Mouse (Mus musculus) C2C12 (cell line): Measurements from ENCODE around the gene Commd9. TPM values are rescaled to one million over a fixed set of nuclear protein-coding genes. Genes with fewer than 3 reads are reported as not detected.

Source experiments
- H3K27me3 ChIP-seq: one replicate; pipeline ENCODE4 v1.6.1; 2011; ENCODE audit not compliant: control insufficient read depth, insufficient read depth, insufficient read length
- H3K36me3 ChIP-seq: one replicate; pipeline ENCODE4 v1.6.1; 2011; ENCODE audit not compliant: control insufficient read depth, insufficient read depth
- H3K4me3 ChIP-seq: one replicate; pipeline ENCODE4 v1.5.1; 2011; ENCODE audit warnings: mild to moderate bottlenecking, control low read depth; ENCODE audit not compliant: poor library complexity, insufficient read depth, severe bottlenecking
- H3K79me2 ChIP-seq: one replicate; pipeline ENCODE4 v1.6.1; 2011; ENCODE audit not compliant: control insufficient read depth, insufficient read depth
- H3K79me3 ChIP-seq: one replicate; pipeline ENCODE4 v1.6.1; 2011; ENCODE audit warnings: low read depth, control low read depth
- H3ac ChIP-seq: one replicate; pipeline ENCODE3; 2011; ENCODE audit warnings: low read depth; ENCODE audit not compliant: control insufficient read depth, insufficient read length
- CEBPB ChIP-seq: IDR thresholded peaks from one replicate; pipeline ENCODE4 v1.6.1; 2011; ENCODE audit warnings: low read depth, mild to moderate bottlenecking, control low read depth, moderate library complexity
- CTCF ChIP-seq: IDR thresholded peaks from one replicate; pipeline ENCODE4 v1.5.1; 2011; ENCODE audit not compliant: control insufficient read depth, insufficient read depth, insufficient read length
- FOSL1 ChIP-seq: IDR thresholded peaks from one replicate; pipeline ENCODE4 v1.8.0; 2011; ENCODE audit warnings: mild to moderate bottlenecking, low read length; ENCODE audit not compliant: poor library complexity, insufficient read depth, severe bottlenecking
- MAX ChIP-seq: IDR thresholded peaks from one replicate; pipeline ENCODE4 v1.6.1; 2011; ENCODE audit warnings: mild to moderate bottlenecking, control low read depth
- MYOD1 ChIP-seq: IDR thresholded peaks from one replicate; pipeline ENCODE4 v1.6.1; 2011; ENCODE audit warnings: low read depth; ENCODE audit not compliant: control insufficient read depth, insufficient read length
- MYOG ChIP-seq: IDR thresholded peaks from one replicate; pipeline ENCODE4 v1.6.1; 2011; ENCODE audit not compliant: control insufficient read depth, insufficient read length; ENCODE audit errors: extremely low read depth
- USF1 ChIP-seq: IDR thresholded peaks from one replicate; pipeline ENCODE4 v1.6.1; 2011; ENCODE audit warnings: low read depth, mild to moderate bottlenecking, control low read depth, moderate library complexity
- polyA plus RNA-seq: library from polyadenylated mRNA; unstranded; fragments of >200 nt; fragmentation: generic; extraction: Trizol; gene quantifications from one replicate; pipeline ENCODE4 v1.2.1, GENCODE M21; 2012; ENCODE audit warnings: missing spikeins

Commd9 gene
- polyA plus RNA-seq, 1 experiment: 55.4 TPM

DNA sequence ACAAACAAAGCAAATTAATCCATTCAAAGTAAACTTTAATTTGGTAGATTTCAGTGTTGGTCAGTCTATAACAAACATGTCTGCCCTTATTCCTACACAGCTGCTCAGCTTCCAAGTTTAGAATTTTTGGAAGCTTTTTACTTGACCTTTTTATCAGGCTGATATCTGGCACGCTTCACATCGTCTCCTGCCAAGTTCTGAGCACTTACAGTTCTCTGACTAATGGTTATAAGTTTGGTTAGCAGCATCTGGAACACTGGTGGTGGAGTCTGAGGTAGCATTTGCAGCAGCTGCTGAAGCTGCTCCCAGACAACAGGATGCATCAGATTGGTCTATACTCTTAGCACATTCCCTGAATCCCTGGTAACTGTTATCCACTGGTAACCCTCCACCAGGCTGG, 1.8 kb upstream of the Commd9 start:
- H3ac ChIP-seq: no peak overlapping the region
- H3K79me2 ChIP-seq: peaks cover 14% of the 10 kb centered on the region
- no peak overlapping the region for H3K4me3 ChIP-seq
- no peaks in the 10 kb centered on the region for H3K36me3 ChIP-seq
- TF ChIP-seq CEBPB (no peak), FOSL1 (no peak), CTCF (no peak), USF1 (no peak), MYOG (no peak), MYOD1 (no peak), MAX (no peak)
- peaks cover 2% of the 10 kb centered on the region for H3K79me3 ChIP-seq
- H3K27me3 ChIP-seq: peaks cover 3% of the 10 kb centered on the region

DNA sequence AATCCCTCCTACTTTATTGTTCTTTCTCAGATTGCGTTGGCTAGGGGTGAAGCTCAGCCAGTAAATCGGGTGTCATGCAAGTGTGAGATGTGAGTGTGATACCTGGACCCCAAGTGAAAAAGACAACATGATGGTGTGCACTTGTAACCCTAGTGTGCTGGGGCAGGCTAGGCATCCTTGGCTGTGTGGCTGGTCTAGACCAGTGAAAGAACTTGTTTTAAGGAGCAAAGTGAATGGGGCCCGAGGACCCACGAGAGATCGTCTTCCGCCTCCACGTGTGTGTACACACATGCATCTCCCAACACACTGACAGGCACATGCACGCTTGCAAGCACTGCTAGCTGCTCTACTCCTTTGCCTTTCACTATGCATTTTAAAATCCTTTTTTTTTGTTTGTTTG, 2.8 kb downstream of the Commd9 start:
- no peak overlapping the region for H3ac ChIP-seq
- no peak overlapping the region for H3K4me3 ChIP-seq
- H3K36me3 ChIP-seq: peaks cover 5% of the 10 kb centered on the region
- H3K79me2 ChIP-seq: peaks cover 39% of the 10 kb centered on the region
- TF ChIP-seq MYOG (no peak), MAX (no peak), CTCF (no peak), MYOD1 (no peak), FOSL1 (no peak), CEBPB (no peak), USF1 (no peak)
- H3K79me3 ChIP-seq: peaks cover 2% of the 10 kb centered on the region
- H3K27me3 ChIP-seq: no peaks in the 10 kb centered on the region

DNA sequence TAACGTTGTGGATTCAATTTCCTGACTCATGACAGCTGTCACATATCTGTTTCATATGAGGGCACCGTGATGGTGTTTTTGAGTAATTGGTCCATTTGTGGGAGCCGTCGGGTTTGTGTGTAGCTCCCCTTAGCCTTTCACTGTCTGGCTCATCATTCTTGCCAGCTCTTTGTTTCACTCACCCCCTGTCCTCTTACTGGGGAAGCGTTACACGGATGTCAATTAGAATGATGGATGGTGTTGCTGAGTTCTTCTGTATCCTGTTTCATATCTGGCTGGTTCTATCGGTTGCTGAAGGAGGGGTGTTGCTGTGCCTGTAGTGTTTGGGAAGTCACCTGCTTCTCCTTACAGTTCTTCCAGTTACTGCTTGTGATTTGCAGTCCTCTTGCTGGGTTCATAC, 5.1 kb downstream of the Commd9 start:
- TF ChIP-seq FOSL1 (no peak), CEBPB (no peak), USF1 (no peak), MYOG (no peak), MYOD1 (no peak), CTCF (no peak), MAX (no peak)
- no peak overlapping the region for H3ac ChIP-seq
- H3K79me2 ChIP-seq: peaks cover 41% of the 10 kb centered on the region
- H3K27me3 ChIP-seq: no peaks in the 10 kb centered on the region
- no peak overlapping the region for H3K4me3 ChIP-seq
- H3K36me3 ChIP-seq: peaks cover 8% of the 10 kb centered on the region
- peaks cover 2% of the 10 kb centered on the region for H3K79me3 ChIP-seq

- Histone ChIP-seq H3K4me3 (no peak overlapping the region), H3K79me3 (no peaks in the 10 kb centered on the region), H3K36me3 (peaks cover 8% of the 10 kb centered on the region), H3K27me3 (no peaks in the 10 kb centered on the region), H3K79me2 (peaks cover 28% of the 10 kb centered on the region), H3ac (no peak overlapping the region)
- TF ChIP-seq CEBPB (no peak), FOSL1 (no peak), CTCF (no peak), MYOD1 (no peak), MYOG (no peak), MAX (no peak), USF1 (no peak)
These were observed 8.1 kb downstream of the Commd9 start for GRCm38 (mm10) chr2:101894126-101894525.

- peaks cover 12% of the 10 kb centered on the region for H3K36me3 ChIP-seq
These were observed 10.6 kb downstream of the Commd9 start for GRCm38 (mm10) chr2:101896425-101897204.

GRCm38 (mm10) chr2:101902196-101902595, 16.1 kb downstream of the Commd9 start:
- Histone ChIP-seq H3K4me3 (no peak overlapping the region), H3K79me3 (no peaks in the 10 kb centered on the region), H3K79me2 (no peaks in the 10 kb centered on the region), H3K36me3 (peaks cover 5% of the 10 kb centered on the region), H3K27me3 (no peaks in the 10 kb centered on the region), H3ac (no peak overlapping the region)
- TF ChIP-seq MYOG (no peak), MAX (no peak), MYOD1 (no peak), CTCF (no peak), CEBPB (no peak), USF1 (no peak)

More at GRCm38 (mm10) chr2:101896425-101897204, 10.6 kb downstream of the Commd9 start:
- TF ChIP-seq CTCF (no peak), MAX (no peak), MYOD1 (no peak), USF1 (no peak), MYOG (no peak), CEBPB (no peak), FOSL1 (no peak)
- H3K4me3 ChIP-seq: no peak overlapping the region
- no peaks in the 10 kb centered on the region for H3K27me3 ChIP-seq
- no peaks in the 10 kb centered on the region for H3K79me3 ChIP-seq
- H3K79me2 ChIP-seq: peaks cover 22% of the 10 kb centered on the region
- no peak overlapping the region for H3ac ChIP-seq
